ENCODE assay signal across 39 mouse cellular contexts in genomic region chr1:88266123-88266522, GRCm38 (mm10). TPM values are rescaled to one million over a fixed set of nuclear protein-coding genes. Genes with fewer than 3 reads are reported as not detected.
"Had no signal": no experiment of that assay in that cellular context is flagged by ENCODE, and none has a peak within 500 bp of the region (broad histone marks: within the 10 kb centered on the region; RNA-seq: fewer than 3 reads in every experiment).

No protein-coding gene starts in this region.

- ATAC-seq: hindbrain, postnatal 0 days; liver, embryonic 12.5 days had no signal

- H3K9me3 ChIP-seq: heart, embryonic 13.5 days; heart, embryonic 15.5 days; hindbrain, embryonic 13.5 days; hindbrain, embryonic 15.5 days; kidney, embryonic 15.5 days; limb, embryonic 15.5 days; liver, embryonic 12.5 days had no signal

- H3K4me2 ChIP-seq: heart, embryonic 11.5 days; heart, embryonic 13.5 days; heart, embryonic 15.5 days; hindbrain, embryonic 13.5 days; hindbrain, embryonic 15.5 days; kidney, embryonic 15.5 days; limb, embryonic 13.5 days; limb, embryonic 15.5 days; liver, embryonic 12.5 days had no signal

- DNase-seq: gastrocnemius, adult 2 months; gastrocnemius, postnatal 14 days; heart, adult 11 months; heart, postnatal 14 days; heart, postnatal 36 days; kidney, adult 11 months; kidney, adult 2 months; kidney, adult 9 months; kidney, postnatal 14 days; kidney, postnatal 36 days; layer of hippocampus, adult 9-11 months; layer of hippocampus, postnatal 36 days; left cerebral cortex, postnatal 4 days had no signal

- H3K27ac ChIP-seq: gastrocnemius, adult 2 months; heart, adult 2 months; heart, embryonic 13.5 days; heart, embryonic 15.5 days; hindbrain, embryonic 13.5 days; hindbrain, embryonic 15.5 days; hindbrain, postnatal 0 days; kidney, embryonic 15.5 days; kidney, postnatal 0 days; limb, embryonic 13.5 days; limb, embryonic 15.5 days; liver, embryonic 12.5 days had no signal

- H3K27me3 ChIP-seq: heart, embryonic 13.5 days; heart, embryonic 15.5 days; hindbrain, embryonic 13.5 days; hindbrain, embryonic 15.5 days; kidney, embryonic 15.5 days; limb, embryonic 13.5 days; limb, embryonic 15.5 days; liver, embryonic 12.5 days had no signal

- H3K4me1 ChIP-seq: hindbrain, embryonic 15.5 days had no signal

- H3K4me3 ChIP-seq: gastrocnemius, adult 2 months; heart, adult 2 months; heart, embryonic 13.5 days; heart, embryonic 15.5 days; hindbrain, embryonic 13.5 days; hindbrain, embryonic 15.5 days; kidney, embryonic 15.5 days; limb, embryonic 13.5 days; limb, embryonic 15.5 days; liver, embryonic 12.5 days had no signal

- H3K9ac ChIP-seq: heart, embryonic 13.5 days; heart, embryonic 15.5 days; hindbrain, embryonic 13.5 days; hindbrain, embryonic 15.5 days; kidney, embryonic 15.5 days; limb, embryonic 13.5 days; limb, embryonic 15.5 days; liver, embryonic 12.5 days had no signal

RNA-seq across cellular contexts. Expression of gene Trpm8, which starts 11.3 kb away (rescaled TPM):
- total RNA-seq: gastrocnemius, adult 2 months; gastrocnemius, postnatal 14 days; gastrocnemius, postnatal 36 days; heart, adult 2 months; heart, postnatal 14 days; heart, postnatal 36 days; hematopoietic stem cell, adult 5-6 weeks had no signal
- polyA plus RNA-seq: gonadal fat pad, adult 2 months; heart, adult 2 months; heart, embryonic 15.5 days; heart, postnatal 0 days; hindbrain, embryonic 11.5 days; intestine, embryonic 14.5 days; kidney, adult 2 months; kidney, embryonic 15.5 days; kidney, postnatal 0 days; large intestine, adult 2 months; limb, embryonic 11.5 days; limb, embryonic 13.5 days; limb, embryonic 15.5 days; liver, embryonic 12.5 days had no signal

RNA-seq across cellular contexts. Expression of gene Mroh2a, which starts 39.3 kb away (rescaled TPM):
- total RNA-seq: gastrocnemius, adult 2 months; gastrocnemius, postnatal 14 days; gastrocnemius, postnatal 36 days; heart, postnatal 36 days had no signal

RNA-seq across cellular contexts. Expression of gene Ugt1a1, which starts 54.4 kb away (rescaled TPM):
- total RNA-seq: gastrocnemius, adult 2 months; gastrocnemius, postnatal 36 days; heart, adult 2 months; heart, postnatal 14 days; heart, postnatal 36 days; hematopoietic stem cell, adult 5-6 weeks; layer of hippocampus, adult 18-20 months; layer of hippocampus, adult 8-10 months; layer of hippocampus, postnatal 14 days; layer of hippocampus, postnatal 36 days; left cerebral cortex, adult 18-20 months; left cerebral cortex, postnatal 10 days; left cerebral cortex, postnatal 25 days had no signal
- polyA plus RNA-seq: heart, adult 2 months; heart, embryonic 11.5 days; heart, embryonic 13.5 days; heart, embryonic 15.5 days; hindbrain, embryonic 11.5 days; hindbrain, embryonic 13.5 days; hindbrain, embryonic 15.5 days; limb, embryonic 11.5 days; liver, embryonic 12.5 days had no signal
